In genomic region chr11:75293852-75294361, GRCm38 (mm10) we compare ENCODE assay signal across 11 mouse cellular contexts. TPM values are rescaled to one million over a fixed set of nuclear protein-coding genes. Genes with fewer than 3 reads are reported as not detected.
DNase-seq lines count a peak whose midpoint lies in the region; ATAC-seq lines count a peak whose summit lies in the region.
"Had no signal": no experiment of that assay in that cellular context is flagged by ENCODE, and none has a peak within 500 bp of the region (broad histone marks: within the 10 kb centered on the region; RNA-seq: fewer than 3 reads in every experiment).

No protein-coding gene starts in this region.

- H3K36me3 ChIP-seq in forebrain, embryonic 12.5 days (replicated peaks), result no peaks in the 10 kb centered on the region
- no peaks in the 10 kb centered on the region for H3K36me3 ChIP-seq in forebrain, embryonic 11.5 days (ENCODE audit: control insufficient read depth, insufficient read depth, low read length)
- no peaks in the 10 kb centered on the region for H3K36me3 ChIP-seq in lung, embryonic 16.5 days (ENCODE audit: control insufficient read depth, insufficient read depth, low read length)
- H3K36me3 ChIP-seq: liver, embryonic 15.5 days had no signal

- H3K27me3 ChIP-seq in forebrain, embryonic 12.5 days, result peaks cover 33% of the 10 kb centered on the region
- H3K27me3 ChIP-seq in forebrain, embryonic 11.5 days (ENCODE audit: control insufficient read depth, insufficient read depth, low read length), result peaks cover 10% of the 10 kb centered on the region
- H3K27me3 ChIP-seq in lung, embryonic 16.5 days (ENCODE audit: control insufficient read depth, insufficient read depth, low read depth, low read length), result peaks cover 11% of the 10 kb centered on the region

- peaks cover 44% of the 10 kb centered on the region for H3K4me1 ChIP-seq in forebrain, embryonic 12.5 days
- H3K4me1 ChIP-seq in forebrain, embryonic 11.5 days (replicated peaks; ENCODE audit: control insufficient read depth, insufficient read depth, low read length), result peaks cover 4% of the 10 kb centered on the region; the same call in 1 of the 2 replicates
- H3K4me1 ChIP-seq in lung, embryonic 16.5 days (replicated peaks; ENCODE audit: control insufficient read depth, insufficient read depth, low read length), result peaks cover 9% of the 10 kb centered on the region; the same call in 1 of the 2 replicates

- 0 out of 2 replicates have a peak overlapping the region, but pooled peaks have one; percentile 27 for H3K27ac ChIP-seq in forebrain, embryonic 12.5 days
- H3K27ac ChIP-seq in forebrain, embryonic 11.5 days (ENCODE audit: low read depth, low read length), result no peak overlapping the region
- H3K27ac ChIP-seq in lung, embryonic 16.5 days (ENCODE audit: low read length), result no peak overlapping the region
- H3K27ac ChIP-seq: liver, embryonic 15.5 days had no signal

- H3K9me3 ChIP-seq in forebrain, embryonic 12.5 days, result no peaks in the 10 kb centered on the region
- no peaks in the 10 kb centered on the region for H3K9me3 ChIP-seq in forebrain, embryonic 11.5 days (ENCODE audit: control insufficient read depth, low read length)
- H3K9me3 ChIP-seq in lung, embryonic 16.5 days (ENCODE audit: control insufficient read depth, low read length), result no peaks in the 10 kb centered on the region
- H3K9me3 ChIP-seq: liver, embryonic 15.5 days had no signal

- DNase-seq in forebrain, embryonic 11.5 days (ENCODE audit: low spot score), result no peak
- DNase-seq in lung, postnatal 10 days, result no peak
- peak; percentile 79 for DNase-seq in kidney, adult 9 months
- peak; percentile 42 for DNase-seq in retina, embryonic 14.5 days (ENCODE audit: low spot score)
- no peak for DNase-seq in adrenal gland, adult 8-10 months
- DNase-seq in ovary, postnatal 36 days (ENCODE audit: low spot score), result no peak
- DNase-seq: layer of hippocampus, adult 9-11 months had no signal

- no peak overlapping the region for H3K9ac ChIP-seq in forebrain, embryonic 12.5 days
- H3K9ac ChIP-seq in forebrain, embryonic 11.5 days (ENCODE audit: low read length), result no peak overlapping the region
- no peak overlapping the region for H3K9ac ChIP-seq in lung, embryonic 16.5 days (ENCODE audit: low read length)
- H3K9ac ChIP-seq: liver, embryonic 15.5 days had no signal

- H3K4me3 ChIP-seq in forebrain, embryonic 12.5 days (replicated peaks), result no peak overlapping the region
- no peak overlapping the region for H3K4me3 ChIP-seq in forebrain, embryonic 11.5 days (ENCODE audit: low read depth, low read length)
- H3K4me3 ChIP-seq in lung, embryonic 16.5 days (ENCODE audit: low read length), result no peak overlapping the region
- H3K4me3 ChIP-seq: liver, embryonic 15.5 days; myocyte had no signal

- peak; percentile 47; the same call in 1 of the 2 replicates for ATAC-seq in forebrain, embryonic 12.5 days (ENCODE audit: low FRiP score)
- no peak; the same call in 1 of the 2 replicates for ATAC-seq in forebrain, embryonic 11.5 days (replicated peaks; ENCODE audit: low FRiP score)
- 0 out of 2 replicates have a peak, but pooled peaks have one; percentile 21 for ATAC-seq in lung, embryonic 16.5 days (ENCODE audit: low read depth)

- no peak overlapping the region for H3K4me2 ChIP-seq in forebrain, embryonic 12.5 days
- H3K4me2 ChIP-seq in forebrain, embryonic 11.5 days (ENCODE audit: low read depth, low read length, severe bottlenecking), result no peak overlapping the region
- no peak overlapping the region for H3K4me2 ChIP-seq in lung, embryonic 16.5 days (ENCODE audit: low read depth, low read length)
- H3K4me2 ChIP-seq: liver, embryonic 15.5 days had no signal

- 39% methylated on average over 21 of the region's 21 CpGs for WGBS in forebrain, embryonic 12.5 days
- WGBS in forebrain, embryonic 11.5 days, result 48% methylated on average over 21 of the region's 21 CpGs
- WGBS in lung, embryonic 16.5 days, result 47% methylated on average over 21 of the region's 21 CpGs

RNA-seq across cellular contexts. Expression of gene Rpa1, which starts 54.2 kb away (rescaled TPM):
- polyA plus RNA-seq in forebrain, embryonic 12.5 days (2016; fragmentation: Nextera tagmentation; extraction: Ambion mirVana), result 140 and 160 TPM in 2 replicates
- polyA plus RNA-seq in forebrain, embryonic 11.5 days (2014; fragmentation: Nextera tagmentation; extraction: Ambion mirVana), result 140 and 146 TPM in 2 replicates
- 172 and 191 TPM in 2 replicates for polyA plus RNA-seq in lung, embryonic 16.5 days (2015; fragmentation: Nextera tagmentation; extraction: Ambion mirVana)
- total RNA-seq in adrenal gland, adult 8-10 months (2022), result 10 to 100 TPM; 50.9 to 72.8 (median 62.3) TPM

RNA-seq across cellular contexts. Expression of gene Smyd4, which starts 54.3 kb away (rescaled TPM):
- 20.0 and 21.0 TPM in 2 replicates for polyA plus RNA-seq in forebrain, embryonic 12.5 days (2016; fragmentation: Nextera tagmentation; extraction: Ambion mirVana)
- polyA plus RNA-seq in forebrain, embryonic 11.5 days (2014; fragmentation: Nextera tagmentation; extraction: Ambion mirVana), result 17.3 and 20.0 TPM in 2 replicates
- 14.1 and 16.9 TPM in 2 replicates for polyA plus RNA-seq in lung, embryonic 16.5 days (2015; fragmentation: Nextera tagmentation; extraction: Ambion mirVana)
- total RNA-seq in adrenal gland, adult 8-10 months (2022), result 10 to 100 TPM; 10.2 to 23.6 (median 14.8) TPM

Comparison
In these comparisons a context has a peak if more than half of its experiments do, and no peak if none do; other contexts are left out.
1. DNase-seq: peak in kidney, adult 9 months (single experiment) and retina, embryonic 14.5 days (single experiment); none in forebrain, embryonic 11.5 days (single experiment), lung, postnatal 10 days (single experiment), adrenal gland, adult 8-10 months (single experiment) and ovary, postnatal 36 days (single experiment).